Mouse (Mus musculus): Measurements from ENCODE around the gene Uhmk1. TPM values are rescaled to one million over a fixed set of nuclear protein-coding genes. Genes with fewer than 3 reads are reported as not detected.

Uhmk1 gene
- total RNA-seq, 1 experiment from 2014 or later = 68.2 TPM

- no peak for ATAC-seq (replicated peaks in 1 of 2; ENCODE audit: insufficient read depth in 1 of 2, low FRiP score in 2 of 2, low TSS enrichment in 1 of 2, low read depth in 1 of 2, poor library complexity in 2 of 2, severe bottlenecking in 2 of 2)
Measured at GRCm38 (mm10) chr1:170186531-170186930, 28.7 kb downstream of the Uhmk1 start.

- ATAC-seq (replicated peaks in 1 of 2; ENCODE audit: insufficient read depth in 1 of 2, low FRiP score in 2 of 2, low TSS enrichment in 1 of 2, low read depth in 1 of 2, poor library complexity in 2 of 2, severe bottlenecking in 2 of 2) = peak; percentile 82 to 92
Measured at GRCm38 (mm10) chr1:170185137-170185536, 30.1 kb downstream of the Uhmk1 start.

GRCm38 (mm10) chr1:170182706-170183105, 32.5 kb downstream of the Uhmk1 start:
- no peak for ATAC-seq (replicated peaks in 1 of 2; ENCODE audit: insufficient read depth in 1 of 2, low FRiP score in 2 of 2, low TSS enrichment in 1 of 2, low read depth in 1 of 2, poor library complexity in 2 of 2, severe bottlenecking in 2 of 2)

- no peak for ATAC-seq (replicated peaks in 1 of 2; ENCODE audit: insufficient read depth in 1 of 2, low FRiP score in 2 of 2, low TSS enrichment in 1 of 2, low read depth in 1 of 2, poor library complexity in 2 of 2, severe bottlenecking in 2 of 2)
Measured at GRCm38 (mm10) chr1:170176661-170177239, 38.4 kb downstream of the Uhmk1 start.

GRCm38 (mm10) chr1:170175848-170176247, 39.3 kb downstream of the Uhmk1 start:
- ATAC-seq (replicated peaks in 1 of 2; ENCODE audit: insufficient read depth in 1 of 2, low FRiP score in 2 of 2, low TSS enrichment in 1 of 2, low read depth in 1 of 2, poor library complexity in 2 of 2, severe bottlenecking in 2 of 2) = no peak

GRCm38 (mm10) chr1:170174814-170175332, 40.3 kb downstream of the Uhmk1 start, which contains the start of gene Uap1:
Gene Uap1 (minus strand): TSS chr1:170174957.
- peak; percentile 94 for ATAC-seq (replicated peaks in 1 of 2; ENCODE audit: insufficient read depth in 1 of 2, low FRiP score in 2 of 2, low TSS enrichment in 1 of 2, low read depth in 1 of 2, poor library complexity in 2 of 2, severe bottlenecking in 2 of 2)

- ATAC-seq (replicated peaks in 1 of 2; ENCODE audit: insufficient read depth in 1 of 2, low FRiP score in 2 of 2, low TSS enrichment in 1 of 2, low read depth in 1 of 2, poor library complexity in 2 of 2, severe bottlenecking in 2 of 2) = peak; percentile 5 to 19; a peak in 3 of 4 replicates
Measured at GRCm38 (mm10) chr1:170173991-170174813, 41.0 kb downstream of the Uhmk1 start.

- no peak for ATAC-seq (replicated peaks in 1 of 2; ENCODE audit: insufficient read depth in 1 of 2, low FRiP score in 2 of 2, low TSS enrichment in 1 of 2, low read depth in 1 of 2, poor library complexity in 2 of 2, severe bottlenecking in 2 of 2)
Measured at GRCm38 (mm10) chr1:170167781-170168180, 47.4 kb downstream of the Uhmk1 start.

- no peak for ATAC-seq (replicated peaks in 1 of 2; ENCODE audit: insufficient read depth in 1 of 2, low FRiP score in 2 of 2, low TSS enrichment in 1 of 2, low read depth in 1 of 2, poor library complexity in 2 of 2, severe bottlenecking in 2 of 2)
Measured at GRCm38 (mm10) chr1:170164913-170165312, 50.3 kb downstream of the Uhmk1 start.

GRCm38 (mm10) chr1:170164053-170164614, 51.1 kb downstream of the Uhmk1 start:
- ATAC-seq (replicated peaks in 1 of 2; ENCODE audit: insufficient read depth in 1 of 2, low FRiP score in 2 of 2, low TSS enrichment in 1 of 2, low read depth in 1 of 2, poor library complexity in 2 of 2, severe bottlenecking in 2 of 2) = no peak

GRCm38 (mm10) chr1:170163398-170163943, 51.7 kb downstream of the Uhmk1 start:
- ATAC-seq (replicated peaks in 1 of 2; ENCODE audit: insufficient read depth in 1 of 2, low FRiP score in 2 of 2, low TSS enrichment in 1 of 2, low read depth in 1 of 2, poor library complexity in 2 of 2, severe bottlenecking in 2 of 2) = peak; percentile 19 to 29; a peak in 2 of 4 replicates

- peak; percentile 2 to 39; a peak in 3 of 4 replicates for ATAC-seq (replicated peaks in 1 of 2; ENCODE audit: insufficient read depth in 1 of 2, low FRiP score in 2 of 2, low TSS enrichment in 1 of 2, low read depth in 1 of 2, poor library complexity in 2 of 2, severe bottlenecking in 2 of 2)
Measured at GRCm38 (mm10) chr1:170161852-170162251, 53.3 kb downstream of the Uhmk1 start.

- peak; percentile 11 to 28; a peak in 3 of 4 replicates for ATAC-seq (replicated peaks in 1 of 2; ENCODE audit: insufficient read depth in 1 of 2, low FRiP score in 2 of 2, low TSS enrichment in 1 of 2, low read depth in 1 of 2, poor library complexity in 2 of 2, severe bottlenecking in 2 of 2)
Measured at GRCm38 (mm10) chr1:170160397-170160938, 54.7 kb downstream of the Uhmk1 start.

- ATAC-seq (replicated peaks in 1 of 2; ENCODE audit: insufficient read depth in 1 of 2, low FRiP score in 2 of 2, low TSS enrichment in 1 of 2, low read depth in 1 of 2, poor library complexity in 2 of 2, severe bottlenecking in 2 of 2) = peak in 1 of 2 experiments; percentile 46; a peak in 2 of 4 replicates
Measured at GRCm38 (mm10) chr1:170159707-170160106, 55.5 kb downstream of the Uhmk1 start.

GRCm38 (mm10) chr1:170155761-170156160, 59.4 kb downstream of the Uhmk1 start:
- no peak for ATAC-seq (replicated peaks in 1 of 2; ENCODE audit: insufficient read depth in 1 of 2, low FRiP score in 2 of 2, low TSS enrichment in 1 of 2, low read depth in 1 of 2, poor library complexity in 2 of 2, severe bottlenecking in 2 of 2)

GRCm38 (mm10) chr1:170155298-170155697, 59.9 kb downstream of the Uhmk1 start:
- ATAC-seq (replicated peaks in 1 of 2; ENCODE audit: insufficient read depth in 1 of 2, low FRiP score in 2 of 2, low TSS enrichment in 1 of 2, low read depth in 1 of 2, poor library complexity in 2 of 2, severe bottlenecking in 2 of 2) = no peak

- no peak for ATAC-seq (replicated peaks in 1 of 2; ENCODE audit: insufficient read depth in 1 of 2, low FRiP score in 2 of 2, low TSS enrichment in 1 of 2, low read depth in 1 of 2, poor library complexity in 2 of 2, severe bottlenecking in 2 of 2)
Measured at GRCm38 (mm10) chr1:170153986-170154385, 61.2 kb downstream of the Uhmk1 start.

All from hematopoietic stem cell, adult 5-6 weeks (primary cell).